Mouse (Mus musculus) T-cell, adult 66 days (primary cell): ENCODE results near the gene Wdr26. TPM values are rescaled to one million over a fixed set of nuclear protein-coding genes. Genes with fewer than 3 reads are reported as not detected.

Experiments used
- total RNA-seq, 2 experiments: library from RNA; stranded (reverse); gene quantifications; 3 replicates in 1 of 2; 4 replicates in 1 of 2; pipeline ENCODE4 v1.2.4; 2023

The Wdr26 gene
- 100 to 1,000 TPM; 242 to 253 TPM for total RNA-seq

GRCm38 (mm10) chr1:181211920-181212633 is at the start of gene Wdr26:
Gene Wdr26 (minus strand): TSS chr1:181212001.

GRCm38 (mm10) chr1:181143950-181144836 is 67.6 kb downstream of the Wdr26 start, which contains the start of the genes Nvl and Cnih4:
Gene Nvl (minus strand): TSS chr1:181144204.
Gene Cnih4 (plus strand): TSS chr1:181144693.

Other genes starting within 250 kb of the Wdr26 start
- gene Ephx1, start 191.1 kb downstream of the Wdr26 start, total RNA-seq: 10 to 100 TPM; 55.7 to 67.2 TPM
- not detected for gene 9130409I23Rik, start 160.8 kb downstream of the Wdr26 start, total RNA-seq
- gene Nvl, start 67.8 kb downstream of the Wdr26 start, total RNA-seq: 10 to 100 TPM; 29.1 to 38.3 TPM
- 10 to 100 TPM; 18.0 to 21.4 TPM for gene Cnih4, start 67.3 kb downstream of the Wdr26 start, total RNA-seq
- not detected for gene Cnih3, start 140.6 kb upstream of the Wdr26 start, total RNA-seq